Mouse (Mus musculus) kidney, adult 2 months (tissue): ENCODE measurements around the gene Ino80.

Source experiments
- CTCF ChIP-seq: fragments of 200-500 bp; conservative IDR thresholded peaks from 2 replicates; pipeline ENCODE4 v1.5.1; 2011; ENCODE audit warnings: low read depth, mild to moderate bottlenecking, control low read depth, low read length, moderate library complexity, mixed read lengths; ENCODE audit not compliant: insufficient read depth, insufficient read length
- POLR2A ChIP-seq: fragments of 200-500 bp; IDR thresholded peaks from one replicate; pipeline ENCODE4 v1.6.1; 2011; ENCODE audit warnings: low read depth, low read length, control low read depth

- TF ChIP-seq CTCF (no peak), POLR2A (no peak)
These were observed 69.2 kb downstream of the Ino80 start for GRCm38 (mm10) chr2:119408278-119408677.
